Mouse (Mus musculus) midbrain, embryonic 16.5 days (tissue): Measurements from ENCODE around the gene Ap2a1. TPM values are rescaled to one million over a fixed set of nuclear protein-coding genes. Genes with fewer than 3 reads are reported as not detected.

ENCODE experiments used
- ATAC-seq: fragments of 200-750 bp; cut with Nextera tagmentation; 2 replicates; pipeline ENCODE4 v1.8.0; 2017; ENCODE audit warnings: moderate TSS enrichment
- H3K27ac ChIP-seq: fragments of 300-500 bp; sonication (generic); 2 replicates; pipeline ENCODE4 v1.5.1; 2014; ENCODE audit warnings: mild to moderate bottlenecking, low read length, mixed read lengths
- H3K27me3 ChIP-seq: fragments of 300-500 bp; sonication (generic); 2 replicates; pipeline ENCODE4 v1.6.1; 2014; ENCODE audit warnings: low read depth, low read length, mixed read lengths; ENCODE audit not compliant: control insufficient read depth, insufficient read depth
- H3K36me3 ChIP-seq: fragments of 300-500 bp; sonication (generic); 2 replicates; pipeline ENCODE4 v1.6.1; 2014; ENCODE audit warnings: mild to moderate bottlenecking, low read length, moderate library complexity, mixed read lengths; ENCODE audit not compliant: control insufficient read depth, insufficient read depth
- H3K4me1 ChIP-seq: fragments of 300-500 bp; sonication (generic); 2 replicates; pipeline ENCODE4 v1.6.1; 2014; ENCODE audit warnings: mild to moderate bottlenecking, low read length, mixed read lengths; ENCODE audit not compliant: control insufficient read depth, insufficient read depth
- H3K4me2 ChIP-seq: fragments of 300-500 bp; sonication (generic); 2 replicates; pipeline ENCODE4 v1.6.1; 2014; ENCODE audit warnings: mild to moderate bottlenecking, low read length, mixed read lengths
- H3K4me3 ChIP-seq: fragments of 300-500 bp; sonication (generic); 2 replicates; pipeline ENCODE4 v1.5.1; 2014; ENCODE audit warnings: low read depth, mild to moderate bottlenecking, low read length, moderate library complexity, mixed read lengths
- H3K9ac ChIP-seq: fragments of 300-500 bp; sonication (generic); 2 replicates; pipeline ENCODE4 v1.6.1; 2014; ENCODE audit warnings: low read depth, low read length, mixed read lengths
- H3K9me3 ChIP-seq: fragments of 300-500 bp; sonication (generic); replicated peaks from 2 replicates; pipeline ENCODE4 v1.6.1; 2014; ENCODE audit warnings: mild to moderate bottlenecking, low read length, mixed read lengths; ENCODE audit not compliant: control insufficient read depth, poor library complexity, severe bottlenecking
- WGBS: fragments of 180-500 bp; shearing (Covaris S2); extraction: QIAGEN DNeasy Blood & Tissue Kit; methylation state at CpG from one replicate; pipeline ENCODE4 v1.1.7; 2014; 5-methylcytosine and 5-hydroxymethylcytosine counted together
- polyA plus RNA-seq: library from polyadenylated mRNA; unstranded; fragments of >200 nt; fragmentation: Nextera tagmentation; extraction: Ambion mirVana; gene quantifications from 2 replicates; pipeline ENCODE4 v1.2.1, GENCODE M21; 2015

The Ap2a1 gene
- polyA plus RNA-seq, 1 experiment from 2014 or later: 136 TPM

DNA sequence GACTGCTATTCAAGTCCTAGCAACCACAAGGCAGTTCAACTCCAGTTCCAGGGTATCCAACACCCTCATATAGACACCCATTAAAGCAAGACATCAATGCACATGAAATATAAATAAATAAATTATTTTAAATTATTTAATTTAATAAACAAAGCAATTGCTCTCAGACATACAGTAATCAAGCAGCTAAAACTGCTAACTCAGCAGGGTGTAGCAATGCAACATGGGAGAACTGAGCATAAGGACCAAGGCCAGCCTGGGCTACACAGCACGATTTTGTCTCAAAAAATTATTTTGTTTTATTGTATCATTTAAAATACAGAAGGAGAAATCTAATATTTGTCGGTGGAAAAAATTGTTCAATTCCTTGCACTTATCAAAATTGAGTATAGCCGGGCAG, 35.1 kb downstream of the Ap2a1 start:
- ATAC-seq: no peak
- no peaks in the 10 kb centered on the region for H3K9me3 ChIP-seq
- peak overlapping the region; percentile 93 for H3K27ac ChIP-seq
- H3K36me3 ChIP-seq: peaks cover under 1% of the 10 kb centered on the region; the same call in 1 of the 2 replicates
- no peak overlapping the region for H3K4me3 ChIP-seq
- 89% methylated on average over 3 of the region's 3 CpGs for WGBS
- H3K27me3 ChIP-seq: no peaks in the 10 kb centered on the region
- H3K4me1 ChIP-seq: peaks cover 58% of the 10 kb centered on the region
- no peak overlapping the region for H3K4me2 ChIP-seq
- no peak overlapping the region for H3K9ac ChIP-seq

DNA sequence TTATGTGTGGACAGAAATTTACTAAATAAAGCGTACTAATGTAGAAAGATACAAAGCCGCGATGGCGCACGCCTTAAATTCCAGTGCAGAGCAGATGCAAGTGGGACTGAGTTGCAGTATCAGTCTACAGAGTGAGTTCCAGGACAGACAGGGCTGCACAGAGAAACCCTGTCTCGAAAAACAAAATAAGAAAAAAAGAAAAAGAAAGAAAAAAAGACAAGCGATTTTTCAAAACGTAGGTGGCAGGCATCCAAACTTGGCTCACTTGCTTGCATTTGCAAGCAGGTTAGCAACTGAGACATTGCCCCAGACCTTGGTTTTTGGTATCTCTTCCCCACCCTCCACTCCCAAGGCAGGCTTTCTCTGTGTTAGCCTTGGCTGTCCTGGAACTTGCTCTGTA, 36.1 kb downstream of the Ap2a1 start:
- H3K4me1 ChIP-seq: peaks cover 53% of the 10 kb centered on the region
- H3K9ac ChIP-seq: 0 out of 2 replicates have a peak overlapping the region, but pooled peaks have one; percentile 39
- peak overlapping the region; percentile 27 for H3K4me3 ChIP-seq
- peak overlapping the region; percentile 56 for H3K4me2 ChIP-seq
- 0 out of 2 replicates have a peak, but pooled peaks cover 2% of the 10 kb centered on the region for H3K36me3 ChIP-seq
- ATAC-seq: no peak
- no peaks in the 10 kb centered on the region for H3K27me3 ChIP-seq
- whole genome bisulfite sequencing: 5% methylated on average over 8 of the region's 8 CpGs
- H3K27ac ChIP-seq: peak overlapping the region; percentile 93
- no peaks in the 10 kb centered on the region for H3K9me3 ChIP-seq

DNA sequence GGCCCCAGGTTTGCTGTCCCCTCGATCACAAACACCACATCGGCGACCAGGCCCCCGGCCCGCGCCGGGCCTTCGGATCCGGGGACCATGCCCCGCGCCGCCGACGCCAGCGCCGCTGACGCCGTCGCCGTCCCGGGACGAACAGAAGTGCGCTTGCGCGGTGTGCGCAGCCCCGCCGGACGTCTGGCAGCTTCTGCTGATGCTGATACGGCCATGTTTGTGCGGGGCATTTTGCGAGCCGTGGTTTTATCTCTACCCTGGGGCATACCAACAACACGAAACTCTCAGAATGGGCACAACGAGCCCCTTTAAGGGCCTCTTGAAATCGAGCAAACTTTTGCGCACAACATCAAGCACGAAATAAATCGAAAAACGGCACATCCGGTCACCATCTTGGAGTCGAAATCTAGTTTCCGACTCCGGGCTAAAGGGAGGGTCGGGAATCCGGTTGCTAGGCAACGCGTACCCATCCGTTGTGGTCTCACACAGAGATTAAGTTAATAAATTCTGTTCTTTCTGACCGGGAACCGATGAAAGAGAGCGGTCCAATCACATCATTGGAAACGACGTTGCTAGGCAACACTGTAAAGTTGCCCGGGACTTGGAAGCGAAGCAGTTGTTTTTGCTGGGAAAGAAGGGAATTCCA, 36.9 kb downstream of the Ap2a1 start, which contains the start of gene Med25:
Gene Med25 (minus strand): TSS at position 437 of the 646 bp plus-strand sequence.
- peak; percentile 73 for ATAC-seq
- peak within 1 kb of the TSS; percentile 96 for H3K4me2 ChIP-seq
- H3K27ac ChIP-seq: peak within 1 kb of the TSS; percentile 93
- peak within 1 kb of the TSS; percentile 75 for H3K4me3 ChIP-seq
- WGBS: under 1% methylated on average over 55 of the region's 56 CpGs
- no peaks in the 10 kb centered on the region for H3K9me3 ChIP-seq
- peak within 1 kb of the TSS; percentile 91 for H3K9ac ChIP-seq
- 0 out of 2 replicates have a peak, but pooled peaks cover 2% of the 10 kb centered on the region for H3K36me3 ChIP-seq
- peaks cover 51% of the 10 kb centered on the region for H3K4me1 ChIP-seq
- H3K27me3 ChIP-seq: no peaks in the 10 kb centered on the region

DNA sequence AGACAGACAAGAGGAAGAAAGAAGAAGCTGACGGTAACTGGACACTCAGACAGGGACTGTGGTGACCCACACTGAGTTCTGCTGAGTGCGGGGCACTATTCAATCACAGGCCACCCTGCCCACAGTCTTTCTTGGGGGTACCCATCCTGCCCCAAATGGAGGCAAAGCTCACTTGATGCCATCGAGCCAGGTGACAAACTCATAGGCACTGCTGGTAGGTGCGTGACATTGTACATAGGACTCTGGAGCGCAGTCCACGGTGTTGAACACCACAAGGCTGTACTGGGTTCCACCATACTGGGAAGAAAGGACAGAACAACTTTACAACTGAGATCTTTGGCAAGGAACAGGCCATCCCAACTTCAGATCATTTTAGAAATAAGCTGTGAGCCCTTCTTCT, 37.7 kb downstream of the Ap2a1 start:
- H3K36me3 ChIP-seq: 0 out of 2 replicates have a peak, but pooled peaks cover 2% of the 10 kb centered on the region
- no peaks in the 10 kb centered on the region for H3K9me3 ChIP-seq
- 13% methylated on average over 6 of the region's 6 CpGs for WGBS
- H3K27ac ChIP-seq: peak overlapping the region; percentile 92
- H3K4me3 ChIP-seq: peak overlapping the region; percentile 75
- ATAC-seq: no peak
- H3K4me1 ChIP-seq: peaks cover 43% of the 10 kb centered on the region
- H3K9ac ChIP-seq: peak overlapping the region; percentile 91
- H3K4me2 ChIP-seq: peak overlapping the region; percentile 96
- no peaks in the 10 kb centered on the region for H3K27me3 ChIP-seq

DNA sequence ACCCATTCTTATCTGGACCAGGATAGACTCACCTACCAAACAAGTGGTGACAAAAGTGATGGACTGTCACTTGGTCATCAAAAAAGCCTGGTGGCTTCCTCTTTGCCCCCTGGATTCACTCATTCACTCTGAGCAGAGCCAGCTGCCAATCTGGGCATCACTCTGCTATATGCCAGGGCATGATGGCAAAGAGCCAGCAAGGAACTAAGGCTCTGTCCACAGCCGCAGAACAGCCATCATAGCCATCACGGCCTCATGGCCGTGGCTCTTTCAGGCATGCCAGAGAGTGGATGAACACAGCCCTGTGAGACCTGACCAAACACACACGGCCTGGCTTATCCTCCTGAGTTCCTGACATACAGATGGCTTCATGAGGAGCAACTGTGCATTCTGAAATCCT, 38.6 kb downstream of the Ap2a1 start:
- H3K4me2 ChIP-seq: peak overlapping the region; percentile 96
- H3K36me3 ChIP-seq: peaks cover 6% of the 10 kb centered on the region; the same call in 1 of the 2 replicates
- ATAC-seq: no peak
- WGBS: 51% methylated on average over 4 of the region's 4 CpGs
- H3K4me3 ChIP-seq: peak overlapping the region; percentile 75
- H3K9me3 ChIP-seq: no peaks in the 10 kb centered on the region
- no peaks in the 10 kb centered on the region for H3K27me3 ChIP-seq
- H3K9ac ChIP-seq: peak overlapping the region; percentile 91
- peaks cover 42% of the 10 kb centered on the region for H3K4me1 ChIP-seq
- no peak overlapping the region for H3K27ac ChIP-seq

DNA sequence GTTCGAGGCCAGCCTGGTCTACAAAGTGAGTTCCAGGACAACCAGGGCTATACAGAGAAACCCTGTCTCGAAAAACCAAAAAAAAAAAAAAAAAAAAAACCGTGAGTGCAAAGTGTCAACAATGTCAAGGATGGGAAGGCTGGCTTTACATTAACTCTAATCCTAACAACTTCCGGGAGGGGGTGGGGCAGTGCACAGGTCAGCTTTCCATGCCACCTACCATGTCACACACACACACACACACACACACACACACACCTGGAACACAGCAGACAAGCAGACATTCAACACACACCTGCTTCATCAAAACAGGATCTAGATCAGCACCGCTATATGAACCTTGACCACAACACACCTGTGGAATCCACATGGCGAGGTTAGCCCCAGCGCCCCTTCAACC, 39.1 kb downstream of the Ap2a1 start:
- Histone ChIP-seq H3K9me3 (no peaks in the 10 kb centered on the region), H3K4me3 (no peak overlapping the region), H3K36me3 (peaks cover 11% of the 10 kb centered on the region), H3K27ac (no peak overlapping the region), H3K4me1 (peaks cover 40% of the 10 kb centered on the region), H3K27me3 (no peaks in the 10 kb centered on the region), H3K9ac (no peak overlapping the region; the same call in 1 of the 2 replicates), H3K4me2 (peak overlapping the region; percentile 96)
- ATAC-seq: no peak
- 94% methylated on average over 5 of the region's 7 CpGs for WGBS

DNA sequence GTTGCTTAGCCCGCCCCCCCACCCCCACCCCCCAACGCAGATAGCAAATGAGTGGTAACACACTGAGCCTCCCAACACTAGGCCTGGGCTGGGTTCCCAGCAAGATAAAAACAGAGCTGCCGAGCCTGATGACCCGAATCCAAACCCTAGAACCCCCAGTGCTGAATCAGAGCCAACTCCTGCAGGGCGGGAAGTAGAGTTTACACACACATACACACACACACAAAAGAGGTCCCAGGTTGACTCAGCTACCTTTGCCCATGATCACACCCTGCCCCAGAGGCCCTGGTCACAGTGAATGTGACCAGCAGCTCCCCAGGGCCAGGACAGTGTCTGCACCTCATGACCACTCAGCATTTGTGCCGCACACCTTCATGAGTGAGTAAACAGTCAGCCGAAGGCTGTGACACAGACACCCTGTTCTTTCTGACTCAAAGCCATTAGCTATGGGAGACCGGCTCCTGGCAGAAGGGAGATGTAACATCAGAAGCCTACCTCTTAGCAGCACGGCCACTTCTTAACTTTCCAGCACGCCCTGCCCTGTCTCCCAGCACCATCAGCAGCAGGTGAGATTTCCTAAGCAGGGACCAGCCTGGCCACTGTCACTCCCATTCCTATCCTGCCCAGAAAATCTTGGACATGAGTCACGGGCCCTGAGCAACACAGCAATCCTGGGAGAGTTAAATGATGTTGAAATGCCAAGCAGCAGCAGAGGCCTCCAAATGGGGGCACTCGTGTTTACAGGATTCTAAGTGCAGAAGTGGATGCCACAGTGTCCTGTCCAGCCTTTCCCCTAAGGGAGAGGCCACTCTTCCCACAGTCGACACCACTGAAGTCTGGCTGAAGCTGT, 40.8 kb downstream of the Ap2a1 start:
- ATAC-seq: no peak
- Histone ChIP-seq H3K36me3 (peaks cover 23% of the 10 kb centered on the region), H3K4me2 (no peak overlapping the region), H3K9ac (no peak overlapping the region), H3K9me3 (no peaks in the 10 kb centered on the region), H3K4me3 (no peak overlapping the region), H3K27me3 (no peaks in the 10 kb centered on the region), H3K27ac (no peak overlapping the region), H3K4me1 (peaks cover 24% of the 10 kb centered on the region)
- 85% methylated on average over 13 of the region's 13 CpGs for WGBS

DNA sequence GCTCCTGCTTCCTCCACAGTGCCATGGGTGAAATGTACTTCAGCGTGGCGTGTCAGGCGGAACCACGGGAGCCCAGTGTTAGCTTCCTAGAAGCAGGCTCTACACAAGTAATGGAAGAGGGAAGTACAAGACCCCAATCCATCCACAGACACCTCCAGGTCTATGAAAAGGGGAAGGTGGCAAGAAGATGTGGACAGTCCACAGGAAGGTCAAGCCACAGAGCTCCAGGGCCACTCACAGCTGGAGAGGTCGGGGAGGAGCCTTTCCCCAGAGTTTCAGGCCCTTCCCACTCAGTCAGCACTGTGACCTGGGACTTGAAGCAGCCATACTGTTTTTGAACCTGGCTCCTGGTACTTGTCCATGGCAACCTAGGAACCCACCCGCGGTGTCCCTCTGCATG, 42.3 kb downstream of the Ap2a1 start:
- Histone ChIP-seq H3K4me1 (peaks cover 19% of the 10 kb centered on the region), H3K9ac (no peak overlapping the region), H3K9me3 (no peaks in the 10 kb centered on the region), H3K4me3 (no peak overlapping the region), H3K27ac (no peak overlapping the region), H3K36me3 (peaks cover 32% of the 10 kb centered on the region), H3K27me3 (no peaks in the 10 kb centered on the region), H3K4me2 (no peak overlapping the region)
- no peak for ATAC-seq
- WGBS: 90% methylated on average over 7 of the region's 7 CpGs

DNA sequence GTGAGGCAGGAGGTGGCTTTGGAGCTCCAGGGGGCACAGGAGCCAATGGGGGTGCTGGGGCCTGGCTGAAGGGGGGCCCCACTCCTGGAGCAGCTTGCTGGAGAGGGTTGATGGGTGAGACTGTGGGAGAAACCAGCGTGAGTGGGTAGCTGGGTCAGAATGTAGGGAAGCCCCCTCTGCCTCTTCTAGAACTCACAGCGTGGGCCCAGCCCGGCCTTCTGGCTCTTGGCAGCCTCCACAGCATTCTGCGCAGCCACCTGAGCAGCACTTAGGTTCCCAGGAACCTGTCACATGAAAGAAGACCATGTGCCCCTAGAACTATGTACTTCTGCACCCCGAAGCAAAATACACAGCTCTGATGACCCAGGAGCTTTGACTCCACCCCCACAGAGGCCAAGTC, 44.7 kb downstream of the Ap2a1 start:
- H3K4me1 ChIP-seq: peaks cover 2% of the 10 kb centered on the region; the same call in 1 of the 2 replicates
- WGBS: 97% methylated on average over 5 of the region's 5 CpGs
- no peaks in the 10 kb centered on the region for H3K27me3 ChIP-seq
- peaks cover 50% of the 10 kb centered on the region for H3K36me3 ChIP-seq
- H3K4me2 ChIP-seq: no peak overlapping the region
- no peak overlapping the region for H3K4me3 ChIP-seq
- no peaks in the 10 kb centered on the region for H3K9me3 ChIP-seq
- no peak overlapping the region for H3K9ac ChIP-seq
- ATAC-seq: no peak
- H3K27ac ChIP-seq: no peak overlapping the region
